ENCODE assay signal across 24 mouse cellular contexts in genomic region chr12:26012951-26013350, GRCm38 (mm10).
A peak's percentile ranks its signal among the peaks of the same experiment; 100 is the strongest.
DNase-seq lines count a peak whose midpoint lies in the region; ATAC-seq lines count a peak whose summit lies in the region.
"Had no signal": no experiment of that assay in that cellular context is flagged by ENCODE, and none has a peak within 500 bp of the region (broad histone marks: within the 10 kb centered on the region; RNA-seq: fewer than 3 reads in every experiment).

No protein-coding gene starts in this region.

- intact Hi-C loops in left cerebral cortex, postnatal 25 days (cut with DNase I) = loop anchor here (2.0 kb wide), 1 partner anchor 78 kb away; no protein-coding TSS in a partner anchor

- ATAC-seq in frontal cortex, adult (ENCODE audit: low TSS enrichment) = peak; percentile 99
- ATAC-seq in megakaryocyte-erythroid progenitor cell, adult 5-6 weeks (replicated peaks; ENCODE audit: low FRiP score, low TSS enrichment, poor library complexity, severe bottlenecking) = no peak
- ATAC-seq: forebrain, postnatal 0 days; hindbrain, embryonic 16.5 days; midbrain, embryonic 15.5 days had no signal

- no peak for DNase-seq in frontal cortex, postnatal 25 days (ENCODE audit: low spot score in 2 of 2)
- peak; percentile 64 for DNase-seq in right cerebral cortex, adult 18-20 months
- DNase-seq in right cerebral cortex, postnatal 14 days = no peak
- DNase-seq in left cerebral cortex, postnatal 25 days (ENCODE audit: low spot score in 2 of 2) = peak; percentile 21 to 87
- DNase-seq in telencephalon, adult 2 months (ENCODE audit: low read depth, low spot score) = peak; percentile 75
- DNase-seq in adrenal gland, adult 8-10 months = no peak
- DNase-seq: adrenal gland, postnatal 25 days; cerebellum, adult 8-10 months; cerebellum, postnatal 25 days; forebrain, postnatal 0 days; gastrocnemius, postnatal 10 days; heart, adult 11 months; kidney, adult 18-20 months; kidney, postnatal 25 days; liver; lung, adult 2 months; lung, postnatal 10 days; retina, postnatal 1 day; spleen, adult 18-20 months; thymus, adult 2 months had no signal

Comparison
In these comparisons a context has a peak if more than half of its experiments do, and no peak if none do; other contexts are left out.
1. DNase-seq: peak in right cerebral cortex, adult 18-20 months (single experiment), left cerebral cortex, postnatal 25 days (2 of 2) and telencephalon, adult 2 months (single experiment); none in frontal cortex, postnatal 25 days (0 of 2), right cerebral cortex, postnatal 14 days (single experiment) and adrenal gland, adult 8-10 months (single experiment).